Mouse (Mus musculus): Measurements from ENCODE around the gene Ptpre. TPM values are rescaled to one million over a fixed set of nuclear protein-coding genes. Genes with fewer than 3 reads are reported as not detected.

Ptpre gene
- polyA plus RNA-seq, 1 experiment from 2014 or later: 2.8 TPM

DNA sequence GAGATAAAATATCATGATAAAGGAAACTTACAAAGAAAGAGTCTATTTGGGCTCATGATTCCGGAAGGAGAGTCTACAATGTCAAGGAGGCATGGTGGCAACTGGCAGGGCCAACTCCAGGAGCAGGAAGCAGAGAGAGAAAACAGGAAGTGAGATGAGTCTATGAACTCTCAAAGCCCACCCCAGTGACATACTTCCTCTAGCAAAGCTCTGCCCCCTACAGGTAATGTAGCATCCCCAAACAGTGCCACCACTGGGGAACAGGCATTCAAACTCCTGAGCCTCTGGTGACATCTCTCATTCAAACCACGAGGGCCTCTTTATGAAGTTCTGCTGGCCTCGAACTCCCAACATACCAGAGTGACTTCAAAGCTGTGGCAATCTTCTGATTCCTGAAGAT, 25.6 kb upstream of the Ptpre start:
- no peak for ATAC-seq (ENCODE audit: insufficient read depth)
- Histone ChIP-seq H3K4me1 (replicated peaks) (no peaks in the 10 kb centered on the region), H3K27ac (replicated peaks) (no peak overlapping the region), H3K36me3 (replicated peaks) (no peaks in the 10 kb centered on the region), H3K9me3 (replicated peaks) (no peaks in the 10 kb centered on the region), H3K4me2 (no peak overlapping the region), H3K4me3 (replicated peaks) (no peak overlapping the region), H3K27me3 (no peaks in the 10 kb centered on the region), H3K9ac (no peak overlapping the region)
- WGBS (ENCODE audit: insufficient replicate concordance): 61% methylated on average over 3 of the region's 3 CpGs

DNA sequence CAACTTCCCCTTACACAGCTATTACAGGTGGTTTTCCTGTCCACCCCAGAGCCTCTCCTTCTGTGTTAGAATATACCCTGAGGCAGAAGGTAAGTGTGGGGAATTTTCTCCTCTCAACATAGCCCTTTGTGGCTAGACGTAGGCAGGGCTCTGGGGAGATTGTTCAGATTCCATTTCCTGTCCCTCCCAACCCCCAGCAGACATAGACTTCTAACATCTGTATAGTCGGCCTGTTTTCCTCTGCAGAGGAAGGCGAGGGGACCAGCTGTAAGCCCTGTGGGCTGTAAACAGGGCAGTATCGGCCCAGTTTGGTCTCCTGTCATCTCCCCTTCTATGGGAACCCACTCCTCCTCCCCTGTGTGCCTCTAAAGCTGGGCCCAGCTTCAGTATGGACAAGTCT, 20.1 kb upstream of the Ptpre start:
- Histone ChIP-seq H3K27me3 (no peaks in the 10 kb centered on the region), H3K4me3 (replicated peaks) (no peak overlapping the region), H3K27ac (replicated peaks) (no peak overlapping the region), H3K9ac (no peak overlapping the region), H3K4me1 (replicated peaks) (peaks cover 10% of the 10 kb centered on the region), H3K36me3 (replicated peaks) (no peaks in the 10 kb centered on the region), H3K9me3 (replicated peaks) (no peaks in the 10 kb centered on the region), H3K4me2 (no peak overlapping the region)
- WGBS (ENCODE audit: insufficient replicate concordance): 22% methylated on average over 4 of the region's 4 CpGs
- ATAC-seq (ENCODE audit: insufficient read depth): no peak

DNA sequence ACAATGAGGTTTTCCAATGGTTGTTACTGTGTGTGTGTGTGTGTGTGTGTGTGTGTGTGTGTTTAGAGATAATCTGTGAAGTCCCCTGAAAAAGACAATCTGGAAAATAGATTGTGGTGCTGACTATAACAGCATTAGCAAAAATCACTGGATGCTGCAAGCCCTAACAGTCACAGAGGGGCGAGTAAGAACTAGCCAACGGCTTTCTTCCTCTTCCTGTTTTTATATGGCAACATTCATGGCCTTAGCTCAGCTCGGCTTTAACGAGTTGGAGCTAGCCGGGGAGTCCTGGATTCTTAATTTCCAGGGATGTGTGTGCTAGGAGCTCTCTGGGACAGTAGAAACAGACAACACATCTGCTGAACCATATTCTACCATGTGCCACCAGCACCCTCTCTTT, 17.0 kb upstream of the Ptpre start:
- Histone ChIP-seq H3K4me3 (replicated peaks) (no peak overlapping the region), H3K9me3 (replicated peaks) (no peaks in the 10 kb centered on the region), H3K36me3 (replicated peaks) (no peaks in the 10 kb centered on the region), H3K4me1 (replicated peaks) (peaks cover 10% of the 10 kb centered on the region), H3K27me3 (no peaks in the 10 kb centered on the region), H3K27ac (replicated peaks) (no peak overlapping the region), H3K9ac (no peak overlapping the region), H3K4me2 (no peak overlapping the region)
- 23% methylated on average over 5 of the region's 5 CpGs for WGBS (ENCODE audit: insufficient replicate concordance)
- no peak for ATAC-seq (ENCODE audit: insufficient read depth)

DNA sequence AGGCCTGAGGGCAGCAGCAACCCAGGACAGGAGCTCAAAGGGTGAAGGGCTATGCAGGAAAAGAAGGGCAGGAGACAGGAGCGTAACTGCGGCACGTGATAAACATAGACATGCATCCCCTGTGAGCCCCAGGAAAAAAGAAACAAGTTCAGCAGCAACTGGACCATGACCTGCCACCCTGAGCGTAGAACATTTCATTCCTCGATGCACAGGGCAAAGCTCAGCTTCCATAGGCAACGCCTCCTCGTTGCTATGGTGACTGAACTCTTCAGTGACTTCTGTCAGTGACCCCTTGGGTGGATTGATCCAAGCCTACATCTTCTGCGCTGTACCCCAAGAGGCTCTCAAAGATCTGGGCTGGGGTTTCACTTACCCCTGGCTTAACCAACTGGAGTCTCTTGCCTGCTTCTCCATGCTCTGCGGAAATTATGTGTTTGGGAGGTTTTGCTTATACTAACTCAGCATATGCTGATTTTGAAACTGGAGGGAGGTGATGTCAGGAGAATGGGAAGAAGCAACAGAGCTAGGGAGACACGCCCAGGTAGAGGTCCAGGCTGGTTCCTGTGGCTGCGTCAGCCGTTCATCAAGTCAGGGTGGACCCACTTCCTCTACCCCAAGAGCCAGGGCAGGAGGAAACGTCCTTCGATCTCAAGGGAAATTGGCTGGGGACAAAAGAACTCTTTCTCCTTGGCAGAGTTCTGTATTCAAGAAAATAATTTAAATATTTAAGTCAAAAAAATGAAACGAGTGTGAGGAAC, 15.3 kb upstream of the Ptpre start:
- Histone ChIP-seq H3K9ac (no peak overlapping the region), H3K36me3 (replicated peaks) (no peaks in the 10 kb centered on the region), H3K4me3 (replicated peaks) (no peak overlapping the region), H3K4me2 (no peak overlapping the region), H3K9me3 (replicated peaks) (no peaks in the 10 kb centered on the region), H3K4me1 (replicated peaks) (peaks cover 12% of the 10 kb centered on the region), H3K27me3 (no peaks in the 10 kb centered on the region), H3K27ac (replicated peaks) (no peak overlapping the region)
- 46% methylated on average over 15 of the region's 15 CpGs for WGBS (ENCODE audit: insufficient replicate concordance)
- peak; percentile 65; the same call in 1 of the 2 replicates for ATAC-seq (ENCODE audit: insufficient read depth)

DNA sequence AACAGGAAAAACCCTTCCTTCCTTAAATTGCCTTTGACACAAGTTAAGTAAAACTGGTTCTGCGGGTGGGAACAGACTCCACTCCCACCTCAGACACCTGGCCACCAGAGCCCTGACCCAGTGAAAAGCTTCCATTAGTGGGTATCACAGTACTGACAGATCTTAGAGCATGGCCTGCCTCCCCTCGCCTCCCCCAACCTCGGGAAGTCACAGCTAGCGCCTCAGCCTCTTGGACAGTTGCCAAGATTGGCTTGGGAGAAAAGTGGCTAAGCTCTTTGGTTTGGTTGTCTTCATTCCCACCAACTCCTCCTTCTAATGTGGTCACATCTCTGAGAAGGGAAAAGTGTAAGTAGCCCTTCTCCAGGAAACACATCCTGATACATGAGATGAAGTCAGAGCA, 13.3 kb upstream of the Ptpre start:
- Histone ChIP-seq H3K4me1 (replicated peaks) (peaks cover 12% of the 10 kb centered on the region), H3K4me2 (no peak overlapping the region), H3K27ac (replicated peaks) (no peak overlapping the region), H3K9ac (no peak overlapping the region), H3K27me3 (no peaks in the 10 kb centered on the region), H3K9me3 (replicated peaks) (no peaks in the 10 kb centered on the region), H3K4me3 (replicated peaks) (no peak overlapping the region), H3K36me3 (replicated peaks) (no peaks in the 10 kb centered on the region)
- WGBS (ENCODE audit: insufficient replicate concordance): 27% methylated on average over 4 of the region's 4 CpGs
- no peak for ATAC-seq (ENCODE audit: insufficient read depth)

DNA sequence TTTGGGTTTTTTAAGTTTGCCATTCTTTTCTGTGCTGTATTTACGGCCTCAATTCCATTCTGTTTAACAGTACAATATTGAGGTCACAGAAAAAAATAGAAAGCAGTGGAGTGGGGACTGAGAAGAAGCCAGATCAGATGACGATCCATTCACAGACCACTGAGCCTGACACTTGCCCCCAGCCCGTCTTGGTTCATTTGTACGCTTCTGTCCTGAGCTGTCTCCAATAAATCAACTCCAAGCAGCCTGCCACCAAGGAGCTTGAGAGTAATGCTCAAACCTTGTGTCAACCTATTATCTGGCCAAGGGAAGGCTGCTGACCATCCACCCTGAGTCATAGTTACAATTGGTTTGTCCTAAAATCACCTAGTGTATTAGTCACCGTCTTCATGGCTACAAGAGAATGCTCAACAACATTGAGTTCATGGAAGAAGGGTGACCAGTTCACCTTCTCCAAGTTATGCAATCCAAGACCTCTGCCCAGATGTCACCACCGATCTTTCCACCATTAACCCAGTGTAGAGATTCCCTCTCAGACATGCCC, 12.8 kb upstream of the Ptpre start:
- no peak for ATAC-seq (ENCODE audit: insufficient read depth)
- H3K9ac ChIP-seq: no peak overlapping the region
- no peaks in the 10 kb centered on the region for H3K9me3 ChIP-seq (replicated peaks)
- peaks cover 12% of the 10 kb centered on the region for H3K4me1 ChIP-seq (replicated peaks)
- no peaks in the 10 kb centered on the region for H3K36me3 ChIP-seq (replicated peaks)
- no peak overlapping the region for H3K27ac ChIP-seq (replicated peaks)
- no peak overlapping the region for H3K4me2 ChIP-seq
- H3K27me3 ChIP-seq: no peaks in the 10 kb centered on the region
- 64% methylated on average over 6 of the region's 6 CpGs for WGBS (ENCODE audit: insufficient replicate concordance)
- no peak overlapping the region for H3K4me3 ChIP-seq (replicated peaks)

DNA sequence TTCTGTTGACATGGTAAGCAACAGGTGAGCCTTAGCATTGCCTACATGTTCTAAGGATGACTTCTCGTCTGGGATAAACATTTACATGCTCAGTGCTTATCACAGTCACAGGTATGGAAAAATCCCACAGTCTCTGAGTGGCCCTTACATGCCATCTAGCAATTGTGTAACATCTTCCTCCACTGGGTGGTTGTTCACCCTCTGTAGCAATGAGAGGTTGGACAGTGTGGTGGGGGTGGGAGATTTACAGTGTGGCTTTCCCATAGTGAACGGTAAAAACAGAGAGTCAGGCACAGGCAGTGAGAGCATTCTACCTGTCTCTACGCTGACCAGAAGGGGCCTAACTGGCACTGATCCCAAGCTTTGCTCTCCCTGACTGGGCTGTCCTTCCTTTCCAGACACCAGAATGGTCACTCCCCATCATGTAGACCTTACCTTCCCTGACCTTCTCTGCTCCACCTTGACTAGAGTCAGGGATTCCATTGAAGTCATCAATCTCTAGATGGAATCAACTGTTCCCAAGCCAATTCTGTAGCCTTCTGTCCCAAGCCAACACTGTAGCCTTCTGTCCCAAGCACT, 10.6 kb upstream of the Ptpre start:
- H3K4me1 ChIP-seq (replicated peaks): peaks cover 7% of the 10 kb centered on the region
- H3K27ac ChIP-seq (replicated peaks): no peak overlapping the region
- H3K36me3 ChIP-seq (replicated peaks): no peaks in the 10 kb centered on the region
- H3K9ac ChIP-seq: no peak overlapping the region
- no peak overlapping the region for H3K4me2 ChIP-seq
- ATAC-seq (ENCODE audit: insufficient read depth): no peak
- H3K4me3 ChIP-seq (replicated peaks): no peak overlapping the region
- no peaks in the 10 kb centered on the region for H3K9me3 ChIP-seq (replicated peaks)
- H3K27me3 ChIP-seq: no peaks in the 10 kb centered on the region
- WGBS (ENCODE audit: insufficient replicate concordance): 31% methylated on average over 3 of the region's 3 CpGs

DNA sequence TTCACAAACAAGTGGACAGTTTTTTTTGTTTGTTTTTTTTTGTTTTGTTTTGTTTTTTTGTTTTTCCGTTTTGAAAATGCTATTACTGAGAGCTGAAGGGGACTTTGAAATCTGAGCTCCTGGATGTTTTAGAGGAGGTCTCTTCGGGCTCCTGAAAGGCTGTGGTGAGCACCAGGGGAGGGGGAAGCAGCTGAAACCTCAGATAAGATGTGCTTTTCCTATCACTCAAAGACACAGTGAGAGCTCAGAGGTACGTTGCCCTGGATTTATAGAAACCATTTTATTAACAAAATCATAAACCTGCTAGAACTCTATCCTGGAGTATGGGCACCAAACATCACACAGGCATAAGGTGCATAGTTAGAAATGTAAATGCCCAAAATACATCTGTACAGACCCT, 10.1 kb upstream of the Ptpre start:
- Histone ChIP-seq H3K36me3 (replicated peaks) (no peaks in the 10 kb centered on the region), H3K4me1 (replicated peaks) (peaks cover 3% of the 10 kb centered on the region; the same call in 1 of the 2 replicates), H3K9me3 (replicated peaks) (no peaks in the 10 kb centered on the region), H3K27ac (replicated peaks) (no peak overlapping the region), H3K4me3 (replicated peaks) (no peak overlapping the region), H3K27me3 (no peaks in the 10 kb centered on the region), H3K9ac (no peak overlapping the region), H3K4me2 (no peak overlapping the region)
- WGBS (ENCODE audit: insufficient replicate concordance): 11% methylated on average over 3 of the region's 3 CpGs
- ATAC-seq (ENCODE audit: insufficient read depth): no peak

DNA sequence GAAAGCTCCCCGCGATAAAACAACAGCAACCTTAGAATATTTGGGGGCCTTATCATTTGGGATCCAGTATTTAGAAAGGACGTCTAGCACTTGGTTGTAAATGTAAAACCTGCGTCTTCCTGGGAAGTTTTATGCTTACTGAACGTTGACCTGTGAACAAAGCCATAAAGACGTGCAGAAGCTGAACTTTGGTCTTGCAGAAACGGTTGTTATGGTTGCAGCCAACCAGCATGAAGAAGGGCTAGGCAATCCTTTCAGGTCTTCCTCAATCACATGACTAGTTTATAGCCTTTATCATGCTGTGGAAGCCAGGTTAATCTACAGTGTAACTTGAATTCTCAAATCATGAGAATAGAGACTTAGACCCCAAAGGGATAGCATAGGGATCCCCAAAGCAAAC, 8.8 kb upstream of the Ptpre start, which contains the start of gene Clrn3:
Gene Clrn3, minus strand, starts transcription at position 140 of the 400 bp plus-strand sequence.
- H3K9me3 ChIP-seq (replicated peaks): no peaks in the 10 kb centered on the region
- H3K27ac ChIP-seq (replicated peaks): no peak within 1 kb of the TSS
- H3K9ac ChIP-seq: no peak within 1 kb of the TSS
- no peak within 1 kb of the TSS for H3K4me3 ChIP-seq (replicated peaks)
- WGBS (ENCODE audit: insufficient replicate concordance): 66% methylated on average over 7 of the region's 7 CpGs
- H3K27me3 ChIP-seq: no peaks in the 10 kb centered on the region
- 0 out of 2 replicates have a peak, but pooled peaks cover 3% of the 10 kb centered on the region for H3K4me1 ChIP-seq (replicated peaks)
- no peaks in the 10 kb centered on the region for H3K36me3 ChIP-seq (replicated peaks)
- no peak within 1 kb of the TSS for H3K4me2 ChIP-seq
- no peak for ATAC-seq (ENCODE audit: insufficient read depth)

DNA sequence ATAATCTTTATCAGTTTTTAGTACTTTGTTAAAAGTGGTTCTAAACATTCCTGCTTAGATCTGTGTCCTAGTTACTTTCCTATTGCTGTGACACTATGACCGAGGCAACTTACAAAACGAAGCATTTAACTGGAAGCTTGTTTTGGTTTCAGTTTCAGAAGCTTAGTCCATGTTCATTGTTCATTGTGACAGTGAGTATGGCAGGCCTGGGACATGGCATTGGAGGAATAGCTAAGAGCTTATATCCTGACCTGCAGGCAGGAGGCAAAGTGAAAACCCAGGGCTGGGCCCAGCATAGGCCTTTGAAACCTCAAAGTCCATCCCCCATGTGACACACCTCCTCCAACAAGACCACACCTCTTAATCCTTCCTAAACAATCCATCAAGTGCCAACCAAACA, 8.2 kb upstream of the Ptpre start:
- 74% methylated on average over 2 of the region's 2 CpGs for WGBS (ENCODE audit: insufficient replicate concordance)
- H3K36me3 ChIP-seq (replicated peaks): no peaks in the 10 kb centered on the region
- ATAC-seq (ENCODE audit: insufficient read depth): no peak
- H3K9me3 ChIP-seq (replicated peaks): no peaks in the 10 kb centered on the region
- H3K27me3 ChIP-seq: no peaks in the 10 kb centered on the region
- no peak overlapping the region for H3K4me3 ChIP-seq (replicated peaks)
- 0 out of 2 replicates have a peak, but pooled peaks cover 3% of the 10 kb centered on the region for H3K4me1 ChIP-seq (replicated peaks)
- no peak overlapping the region for H3K9ac ChIP-seq
- no peak overlapping the region for H3K4me2 ChIP-seq
- no peak overlapping the region for H3K27ac ChIP-seq (replicated peaks)

DNA sequence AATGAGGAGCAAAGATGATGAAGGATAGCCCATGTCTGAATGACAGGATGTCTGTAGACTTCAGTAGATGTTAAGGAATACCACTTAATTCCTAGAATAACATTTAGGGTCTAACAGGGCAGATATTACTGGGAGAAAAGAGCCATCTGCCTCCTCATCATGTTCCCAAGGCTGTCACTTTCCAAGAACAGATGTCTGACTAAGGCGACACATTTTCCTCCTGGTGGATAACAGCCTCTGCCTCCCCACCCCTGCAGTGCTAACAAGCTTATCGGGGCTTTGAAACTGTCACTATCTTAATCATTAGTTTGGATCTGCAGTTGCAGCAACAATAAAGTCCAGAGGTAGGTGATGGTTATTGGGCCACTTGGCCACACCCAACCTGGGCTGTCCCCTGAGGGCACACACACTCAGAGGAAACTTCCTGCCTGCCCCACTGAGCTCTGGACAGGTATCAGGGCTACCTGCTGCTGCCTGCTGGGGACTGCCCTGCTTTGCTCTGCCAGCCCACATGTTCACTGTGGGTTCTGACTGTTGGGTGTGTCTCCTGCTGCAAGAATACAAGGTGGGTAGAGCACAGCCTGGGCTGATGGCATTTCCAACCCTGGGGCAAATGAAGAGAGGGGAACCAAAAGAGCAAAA, 2.6 kb upstream of the Ptpre start:
- no peak overlapping the region for H3K9ac ChIP-seq

More for the DNA sequence above, 2.6 kb upstream of the Ptpre start:
- no peak overlapping the region for H3K27ac ChIP-seq (replicated peaks)
- no peaks in the 10 kb centered on the region for H3K9me3 ChIP-seq (replicated peaks)
- WGBS (ENCODE audit: insufficient replicate concordance): 23% methylated on average over 2 of the region's 2 CpGs
- no peaks in the 10 kb centered on the region for H3K36me3 ChIP-seq (replicated peaks)
- peaks cover 32% of the 10 kb centered on the region for H3K4me1 ChIP-seq (replicated peaks)
- H3K4me2 ChIP-seq: no peak overlapping the region
- peaks cover 12% of the 10 kb centered on the region for H3K27me3 ChIP-seq
- no peak overlapping the region for H3K4me3 ChIP-seq (replicated peaks)
- no peak for ATAC-seq (ENCODE audit: insufficient read depth)

Data from liver, embryonic 15.5 days (tissue).